Mouse (Mus musculus) embryo, embryonic 11 days (tissue): ENCODE results near the gene Dgkd.

Experiments used
- DNase-seq: peaks from one replicate; pipeline ENCODE4 v3.0.0-alpha.2; 2015

The Dgkd gene

DNA sequence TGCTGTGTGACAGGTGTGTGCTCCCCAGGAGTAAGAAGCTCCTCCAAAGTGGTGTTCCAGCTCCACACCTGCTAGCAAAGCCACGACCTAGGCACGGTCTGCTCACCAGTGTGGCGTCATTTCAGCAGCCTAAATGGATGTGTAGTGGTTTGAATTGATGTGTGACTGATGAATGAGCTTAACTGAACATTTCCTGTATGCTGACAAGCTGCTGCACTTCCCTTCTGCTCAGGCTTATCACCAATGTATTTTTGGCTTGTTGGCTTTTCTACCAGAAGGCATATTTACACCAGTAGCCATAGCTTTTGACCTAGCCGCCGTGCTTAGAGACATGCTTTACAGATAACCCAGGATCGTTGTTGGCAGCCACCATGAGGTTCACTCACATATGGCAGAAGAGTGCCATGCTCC lies 94.6 kb downstream of the Dgkd start:
- no peak for DNase-seq

DNA sequence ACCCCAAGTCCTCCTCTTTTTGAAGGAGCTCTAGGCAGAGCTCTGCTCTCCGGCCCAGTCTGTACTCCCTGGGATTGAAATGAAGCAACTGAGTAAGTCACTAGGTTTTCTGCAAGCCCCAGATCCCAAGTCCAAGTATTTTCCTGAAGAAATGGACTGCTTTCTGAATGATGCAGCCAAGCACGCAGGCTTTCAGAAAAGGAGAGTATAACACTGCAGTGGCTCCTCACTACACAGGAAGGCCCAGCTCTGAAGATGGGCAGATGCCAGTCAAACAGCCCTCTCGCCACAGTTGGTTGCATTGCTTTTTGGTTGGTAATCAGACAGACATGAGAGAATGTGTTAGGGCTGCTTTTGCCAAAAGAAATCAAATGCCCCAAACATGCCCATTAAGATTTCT lies 98.6 kb downstream of the Dgkd start:
- no peak for DNase-seq

DNA sequence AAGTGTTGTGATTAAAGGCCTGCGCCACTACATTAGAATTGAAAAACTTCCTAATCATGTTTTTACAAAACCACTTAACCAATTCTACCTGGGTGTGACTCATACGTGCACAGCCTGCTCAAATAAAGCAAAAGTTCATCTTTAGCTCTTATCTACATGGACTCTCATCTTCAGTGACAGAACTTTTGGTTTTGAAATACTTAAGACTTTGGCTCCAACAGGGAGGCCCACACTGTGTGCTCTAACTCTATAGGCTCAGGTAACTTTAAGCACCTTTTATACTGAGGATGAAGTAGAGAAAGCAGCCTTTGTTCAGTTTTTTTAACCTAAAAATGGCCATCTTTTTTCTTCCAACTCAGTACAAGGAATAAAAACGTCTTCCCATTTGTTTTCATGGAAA lies 100.0 kb downstream of the Dgkd start:
- DNase-seq: no peak

GRCm38 (mm10) chr1:87958931-87959330 lies 105.8 kb downstream of the Dgkd start:
- no peak for DNase-seq

DNA sequence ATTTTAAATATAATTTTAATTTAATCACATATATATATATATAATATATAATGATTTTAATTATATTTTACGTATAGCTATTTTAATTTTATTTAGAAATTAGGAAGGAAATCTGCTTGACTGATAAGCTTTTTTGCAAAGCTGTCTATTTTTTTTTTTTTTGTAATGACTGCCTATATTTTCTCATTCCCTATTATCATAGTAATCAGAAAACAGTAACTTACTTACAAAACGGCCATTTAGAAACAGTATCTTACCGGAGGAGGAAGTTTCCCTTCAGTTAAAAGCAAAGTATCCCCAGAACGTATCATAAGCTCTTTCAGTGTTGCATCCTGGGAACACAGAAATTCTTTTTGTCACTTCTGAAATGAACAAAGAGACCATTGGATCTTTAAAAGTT lies 106.4 kb downstream of the Dgkd start:
- no peak for DNase-seq

GRCm38 (mm10) chr1:87959998-87960431 lies 106.9 kb downstream of the Dgkd start:
- peak; percentile 7 for DNase-seq

GRCm38 (mm10) chr1:87960752-87961151 lies 107.7 kb downstream of the Dgkd start:
- no peak for DNase-seq

DNA sequence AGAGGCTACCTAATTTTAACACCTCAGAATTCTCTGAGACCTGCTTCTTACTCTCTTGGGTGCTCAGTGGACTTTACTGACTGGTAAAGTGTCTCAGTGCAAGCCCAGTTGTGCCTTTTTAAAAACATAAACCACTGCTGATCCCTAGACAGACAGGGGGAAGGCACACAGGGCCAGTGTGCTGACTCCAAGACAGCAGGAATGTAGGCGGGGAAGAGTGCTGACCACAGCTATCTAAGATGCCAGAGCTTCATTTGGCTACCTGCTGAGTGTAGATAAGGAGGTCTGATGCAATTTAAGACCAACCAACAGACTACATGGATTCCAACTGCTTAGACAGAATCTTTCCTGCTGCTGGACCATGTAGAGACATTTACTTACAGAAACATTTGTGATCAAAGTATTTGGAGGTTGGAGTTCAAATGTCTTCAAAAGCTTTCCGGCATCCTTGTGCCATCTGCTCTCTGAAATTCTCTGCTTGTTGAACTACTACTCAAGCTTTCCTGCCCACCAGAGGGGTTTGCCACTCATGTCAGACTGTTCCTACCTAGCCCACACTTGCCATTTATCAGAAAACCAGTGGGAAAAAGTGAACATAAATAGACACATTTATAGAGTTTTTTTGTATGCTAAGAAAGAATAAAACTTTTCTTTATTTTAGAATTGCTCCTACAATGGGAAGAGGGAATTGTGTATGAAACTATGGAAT lies 108.5 kb downstream of the Dgkd start:
- no peak for DNase-seq

DNA sequence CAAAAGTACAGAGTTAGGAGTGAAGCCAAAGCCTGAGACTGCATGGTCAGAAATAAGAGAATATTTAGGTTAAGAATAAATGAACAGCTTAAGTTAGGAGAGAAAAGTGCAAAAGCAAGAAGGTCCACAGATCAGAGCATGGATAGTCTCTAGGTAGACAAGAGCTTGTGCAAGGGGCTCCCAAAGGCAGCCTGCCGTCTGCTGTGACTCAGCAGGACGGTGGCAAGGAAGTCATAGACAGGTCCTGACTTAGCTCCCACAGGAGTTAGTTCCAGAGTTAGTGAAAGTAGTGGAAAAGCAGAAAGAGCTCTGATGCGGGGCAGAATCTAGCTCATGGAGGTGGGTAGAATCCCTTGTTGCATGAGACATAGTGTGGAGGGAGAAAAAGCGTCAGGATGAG lies 117.3 kb downstream of the Dgkd start:
- DNase-seq: no peak

GRCm38 (mm10) chr1:87982291-87982690 lies 129.2 kb downstream of the Dgkd start:
- DNase-seq: no peak

GRCm38 (mm10) chr1:87992716-87993115 lies 139.6 kb downstream of the Dgkd start:
- no peak for DNase-seq
